Mouse (Mus musculus) fibroblast of lung, adult 2 months (primary cell): ENCODE data around the gene Rhou.

Experiments used
- DNase-seq: peaks from one replicate; pipeline ENCODE4 v3.0.0-alpha.2; 2011; ENCODE audit warnings: low read depth

The Rhou gene

DNA sequence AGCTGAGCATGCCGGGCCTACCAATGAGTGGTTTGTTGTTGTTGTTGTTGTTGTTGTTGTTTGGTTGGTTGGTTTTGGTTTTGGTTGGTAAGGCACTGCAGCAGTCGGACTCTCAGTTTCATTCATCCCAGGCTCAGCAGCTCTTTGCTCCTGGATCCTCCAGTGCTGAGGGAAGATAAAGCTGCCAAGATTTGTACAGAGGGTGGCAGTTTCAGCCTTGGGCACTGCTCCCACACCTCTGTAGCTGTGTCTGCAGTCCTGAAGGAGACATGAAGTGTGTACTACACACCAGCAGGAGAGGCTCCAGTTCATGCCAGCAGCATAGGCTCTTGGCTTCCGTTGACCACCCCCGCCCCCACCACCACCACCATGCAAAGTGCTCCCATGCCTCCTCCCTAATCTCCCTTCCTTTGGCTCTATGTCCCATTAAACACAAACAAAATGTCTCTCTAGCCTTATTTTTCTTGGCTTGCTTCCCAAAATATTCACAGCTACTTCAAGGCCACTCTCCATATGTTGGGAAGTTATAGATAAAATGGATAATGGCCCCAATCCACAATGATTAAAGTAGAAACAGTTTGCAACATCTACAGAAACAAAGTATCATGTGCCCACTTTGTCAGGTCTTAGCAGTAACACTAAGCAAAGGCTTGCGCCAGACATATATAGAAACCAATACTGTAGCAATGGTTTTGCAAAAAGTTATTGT lies 2.2 kb upstream of the Rhou start:
- DNase-seq, result no peak

DNA sequence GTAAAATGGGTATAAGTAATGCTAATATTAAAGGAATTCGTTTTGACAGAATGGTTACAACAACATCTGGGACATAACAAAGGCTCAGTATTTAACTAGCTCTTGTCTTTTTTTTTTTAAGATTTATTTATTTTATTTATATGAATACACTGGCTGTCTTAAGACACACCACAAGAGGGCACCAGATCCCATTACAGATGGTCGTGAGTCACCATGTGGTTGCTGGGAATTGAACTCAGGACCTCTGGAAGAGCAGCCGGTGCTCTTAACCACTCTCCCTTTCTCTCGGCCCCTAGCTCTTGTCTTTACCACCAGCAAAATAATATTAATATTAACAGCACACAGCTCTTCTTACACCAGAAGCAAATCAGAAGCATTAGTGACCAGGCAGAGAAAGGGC lies 1.1 kb upstream of the Rhou start:
- no peak for DNase-seq

DNA sequence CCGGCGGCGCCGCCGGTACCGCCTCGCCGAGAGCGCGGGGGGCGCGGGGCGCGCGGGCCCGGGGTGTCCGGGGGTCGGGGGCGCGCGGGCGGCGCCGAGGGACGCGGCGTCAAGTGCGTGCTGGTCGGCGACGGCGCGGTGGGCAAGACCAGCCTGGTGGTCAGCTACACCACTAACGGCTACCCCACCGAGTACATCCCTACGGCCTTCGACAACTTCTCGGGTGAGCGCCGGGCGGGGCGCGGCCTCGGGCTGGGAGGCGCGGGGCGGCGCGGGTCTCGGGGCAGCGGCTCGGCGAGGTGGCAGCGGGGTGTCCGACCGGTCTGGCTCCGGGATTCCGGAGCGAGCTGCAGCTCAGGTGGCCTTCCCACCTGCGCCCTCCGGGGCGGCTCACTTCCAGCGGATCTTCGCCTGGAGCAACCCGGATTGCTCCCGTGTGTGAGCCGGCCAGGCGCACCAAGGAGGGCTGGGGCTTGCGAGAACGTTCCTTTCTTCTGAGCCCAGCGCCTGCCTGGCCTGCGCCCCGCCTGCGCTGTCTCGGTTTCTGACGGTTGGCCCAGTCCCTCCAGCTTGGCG lies 353 bp downstream of the Rhou start:
- peak; percentile 31 for DNase-seq

DNA sequence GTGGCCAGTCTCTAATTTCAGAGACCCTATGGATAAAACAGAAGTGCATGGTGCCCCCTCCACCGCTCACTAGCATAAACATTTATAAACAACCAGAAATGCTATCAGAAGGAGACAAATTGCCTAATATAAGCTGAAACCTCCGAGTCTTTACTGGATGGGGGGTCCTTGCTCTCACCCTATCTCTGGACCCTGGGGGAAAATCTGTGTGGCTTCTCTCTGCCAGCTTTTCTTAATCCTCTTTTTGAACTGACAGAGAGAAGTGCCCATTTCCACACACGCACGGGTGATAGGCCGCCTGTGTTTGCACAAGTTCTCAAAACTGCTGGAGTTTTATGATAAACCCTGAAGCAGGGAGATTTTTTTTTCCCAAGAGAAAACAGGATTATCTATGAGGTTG lies 1.0 kb downstream of the Rhou start:
- DNase-seq, result no peak

DNA sequence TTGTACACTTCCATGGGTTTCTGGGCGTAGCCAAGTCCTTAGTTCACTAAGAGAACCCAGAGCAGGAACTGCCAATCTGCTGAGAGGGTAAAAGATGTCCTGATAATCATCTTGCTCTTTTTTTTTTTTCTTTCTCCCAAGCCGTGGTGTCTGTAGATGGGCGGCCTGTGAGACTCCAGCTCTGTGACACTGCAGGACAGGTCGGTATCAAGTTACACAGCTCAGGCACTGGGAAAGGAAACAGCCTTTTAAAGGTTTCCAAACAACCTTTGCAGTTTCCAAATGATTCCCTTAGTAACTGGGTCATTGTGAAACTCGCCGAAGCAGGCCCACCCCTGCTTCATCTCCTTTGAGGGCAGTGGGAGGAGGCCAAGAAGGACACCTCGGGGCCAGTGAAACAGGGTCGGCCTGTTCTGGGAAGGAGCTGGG lies 1.6 kb downstream of the Rhou start:
- DNase-seq, result peak; percentile 34

DNA sequence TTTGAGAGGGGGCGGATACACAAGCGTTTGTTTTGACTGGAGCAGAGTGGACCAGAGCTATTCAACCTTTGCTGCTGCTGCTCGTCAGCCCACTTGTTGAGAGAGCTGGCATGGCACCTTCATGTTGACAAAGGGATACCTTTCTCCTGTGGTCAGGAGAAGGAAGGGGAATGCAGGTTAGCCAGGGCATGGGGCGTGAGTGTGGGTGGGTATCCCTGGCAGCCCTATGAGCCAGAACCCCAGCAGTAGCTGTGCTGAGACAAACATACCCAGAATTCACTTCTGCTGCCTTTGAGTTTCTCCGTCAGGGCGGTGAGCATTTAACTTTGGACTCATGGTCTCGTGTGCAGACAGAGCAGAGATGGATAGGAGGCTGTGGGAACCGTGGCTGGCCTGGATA lies 4.1 kb downstream of the Rhou start:
- DNase-seq, result no peak

DNA sequence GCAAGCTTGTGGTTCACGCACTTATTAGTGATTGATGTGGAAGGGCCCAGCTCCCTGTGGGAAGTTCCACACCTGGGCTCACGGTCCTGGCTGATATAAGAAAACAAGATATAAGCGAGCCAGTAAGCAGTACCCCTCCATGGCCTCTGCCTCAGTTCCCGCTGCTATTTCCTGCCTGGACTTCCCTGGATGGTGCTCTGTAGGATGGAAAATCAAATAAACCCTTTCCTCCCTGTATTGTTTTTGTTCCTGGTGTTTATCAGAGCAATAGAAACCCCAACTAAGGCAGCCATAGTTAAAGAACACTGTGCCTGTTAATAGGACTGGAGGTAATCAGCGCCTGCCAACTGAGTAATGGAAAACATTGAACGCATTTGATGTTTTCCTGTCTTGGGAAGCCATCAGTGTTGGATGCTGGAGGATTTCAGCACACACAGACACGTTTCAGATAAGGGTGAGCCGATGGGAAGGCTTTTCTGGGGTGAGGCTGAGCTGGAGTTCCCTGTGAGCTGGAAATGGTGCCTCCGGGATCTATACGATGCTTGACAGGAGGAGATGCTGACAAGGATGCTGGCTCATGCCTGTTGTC lies 5.8 kb downstream of the Rhou start:
- no peak for DNase-seq

DNA sequence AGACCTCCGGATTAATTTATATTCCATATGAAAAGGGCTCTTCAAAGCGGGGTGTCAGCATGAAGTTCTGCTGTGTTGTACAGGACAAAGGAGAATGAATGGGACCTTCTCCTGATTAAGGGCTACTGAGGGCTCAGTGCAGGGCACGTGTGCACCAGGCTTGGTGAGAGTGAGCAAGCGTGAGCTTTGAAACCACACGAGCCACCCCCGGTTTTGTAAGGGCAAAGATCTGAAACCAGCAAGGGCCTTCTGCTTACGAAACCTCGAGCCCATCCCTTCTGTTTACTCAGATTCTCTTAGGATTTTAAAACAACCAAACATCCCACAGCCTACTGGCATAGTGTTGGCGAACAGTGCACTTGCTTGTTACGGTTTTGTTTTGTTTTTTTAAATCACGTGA lies 7.8 kb downstream of the Rhou start:
- no peak for DNase-seq

DNA sequence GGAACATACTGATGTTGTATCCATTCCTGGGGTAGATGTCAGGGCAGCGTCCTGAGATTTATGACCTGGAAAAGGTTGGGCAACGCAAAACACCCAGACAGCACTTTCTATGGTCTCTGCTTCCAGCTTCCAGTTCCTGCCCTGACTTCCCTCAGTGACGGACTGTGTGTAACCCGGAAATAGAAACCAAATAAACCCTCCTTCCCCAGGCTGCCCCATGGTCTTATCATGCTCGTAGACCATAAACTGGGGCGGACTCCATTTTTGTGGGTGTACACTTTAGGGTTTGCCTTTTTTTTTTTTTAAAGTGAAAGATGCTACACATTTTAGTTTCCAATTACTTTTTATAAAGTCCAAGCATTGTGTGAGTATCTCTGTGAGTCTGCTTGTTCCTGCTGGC lies 11.9 kb downstream of the Rhou start:
- DNase-seq, result no peak

DNA sequence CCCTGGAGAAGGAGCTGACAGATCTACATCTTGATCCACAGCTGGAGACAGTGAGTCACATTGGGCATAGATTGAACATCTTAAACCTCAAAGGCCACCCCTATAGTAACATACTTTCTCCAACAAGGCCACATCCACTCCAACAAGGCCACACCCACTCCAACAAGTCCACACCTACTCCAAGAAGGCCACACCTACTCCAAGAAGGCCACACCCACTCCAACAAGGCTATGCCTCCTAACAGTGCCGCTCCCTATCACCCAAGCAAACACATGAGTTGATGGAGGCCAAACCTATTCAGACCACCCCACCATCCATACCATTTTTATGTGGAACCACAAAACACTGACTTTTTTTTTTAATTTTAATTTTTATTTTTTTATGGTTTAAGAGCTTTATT lies 13.1 kb downstream of the Rhou start:
- no peak for DNase-seq

DNA sequence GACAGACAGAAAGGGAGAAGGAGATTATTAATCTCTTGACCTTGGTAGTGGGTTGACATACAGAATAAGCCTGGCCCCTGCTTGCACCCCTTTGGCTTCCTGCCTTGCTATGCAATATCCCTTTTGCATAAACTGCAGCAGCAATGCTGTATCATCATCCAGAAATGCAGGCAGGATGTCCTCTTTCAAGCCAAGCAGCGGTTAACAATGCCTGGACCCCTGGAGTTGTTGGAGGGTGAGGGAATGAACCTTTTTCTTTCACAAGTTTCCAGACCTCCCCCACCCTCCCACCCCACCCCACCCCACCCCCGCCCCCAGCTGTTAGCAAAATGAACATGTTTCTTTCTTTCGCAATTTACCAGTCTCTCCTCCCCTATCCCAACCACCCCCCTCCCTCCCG lies 15.0 kb downstream of the Rhou start:
- DNase-seq, result no peak

DNA sequence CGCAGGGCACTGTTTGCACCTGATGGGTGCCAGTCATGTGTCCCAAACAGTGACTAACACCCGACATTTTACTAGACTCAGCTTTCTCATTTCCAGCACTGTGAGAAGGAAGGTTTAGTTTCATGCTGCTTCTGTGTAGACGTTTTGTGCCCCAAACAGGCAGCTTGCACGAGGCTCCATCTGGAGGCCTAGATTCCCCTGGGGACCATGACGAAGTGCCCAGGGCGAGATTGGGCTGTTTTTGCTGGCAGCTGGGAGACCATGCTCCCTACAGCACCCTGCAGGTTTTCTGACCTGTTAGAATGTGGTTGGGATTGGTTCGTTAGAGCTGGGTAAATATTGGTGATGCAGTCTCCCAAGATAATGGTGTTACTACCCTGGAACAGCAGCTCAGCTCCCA lies 17.0 kb downstream of the Rhou start:
- DNase-seq, result no peak

DNA sequence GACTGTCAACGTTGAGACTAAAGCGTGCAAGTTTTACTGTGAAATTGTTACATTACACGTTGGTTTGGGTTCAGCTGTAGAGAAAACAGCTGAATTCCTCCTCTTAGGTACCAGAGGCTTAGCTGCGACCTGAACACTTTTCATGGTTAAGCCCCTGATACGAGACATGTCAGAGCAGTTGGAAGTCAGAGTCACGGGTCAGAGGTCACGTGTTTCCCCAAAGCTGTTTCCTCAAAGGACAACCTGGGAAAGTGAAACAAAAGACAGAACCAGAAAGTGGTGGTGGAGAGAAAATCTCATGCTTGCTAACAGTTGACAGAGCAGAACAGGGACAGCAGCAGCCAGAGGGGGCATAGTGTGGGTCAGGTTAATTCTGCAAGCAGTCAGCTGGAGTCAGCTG lies 17.7 kb downstream of the Rhou start:
- no peak for DNase-seq

DNA sequence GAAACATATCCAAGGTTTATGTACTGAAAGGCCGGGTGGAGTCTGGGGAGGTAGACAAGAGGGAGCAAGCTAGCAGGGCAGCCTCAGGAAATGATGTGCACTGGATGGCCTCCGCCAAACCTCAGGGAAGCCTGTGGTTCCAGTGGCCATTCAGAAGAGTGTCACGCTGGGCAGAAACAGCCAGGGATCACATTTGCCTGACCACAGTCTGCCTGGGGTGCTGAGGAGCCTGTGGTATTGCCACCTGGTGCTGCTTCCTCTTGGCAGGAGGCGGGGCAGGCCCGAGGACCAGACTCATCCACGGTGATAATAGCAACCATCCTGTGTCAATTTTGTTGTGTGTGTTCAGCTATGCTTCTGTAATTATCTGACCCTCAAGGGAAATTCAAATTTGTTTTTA lies 18.9 kb downstream of the Rhou start:
- DNase-seq, result no peak

DNA sequence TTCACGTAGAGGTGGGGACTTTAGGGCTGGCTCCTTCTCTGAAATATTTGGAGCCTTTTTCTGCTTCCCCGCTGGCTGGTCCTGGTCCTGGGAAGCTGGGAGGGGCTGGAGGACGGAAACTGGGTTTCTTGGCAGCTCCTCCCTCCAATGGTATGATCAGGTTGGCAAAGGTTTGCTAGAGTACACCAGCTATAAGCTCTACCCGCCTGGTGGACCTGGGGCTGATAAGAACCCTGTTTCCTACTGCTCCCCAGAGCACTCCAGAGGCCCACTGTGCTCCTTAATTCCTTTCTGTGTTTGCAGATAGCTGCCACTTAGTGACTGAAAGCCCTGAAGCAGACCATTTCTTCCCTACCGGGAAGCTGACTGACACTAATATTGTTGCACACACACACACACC lies 21.9 kb downstream of the Rhou start:
- DNase-seq, result no peak

DNA sequence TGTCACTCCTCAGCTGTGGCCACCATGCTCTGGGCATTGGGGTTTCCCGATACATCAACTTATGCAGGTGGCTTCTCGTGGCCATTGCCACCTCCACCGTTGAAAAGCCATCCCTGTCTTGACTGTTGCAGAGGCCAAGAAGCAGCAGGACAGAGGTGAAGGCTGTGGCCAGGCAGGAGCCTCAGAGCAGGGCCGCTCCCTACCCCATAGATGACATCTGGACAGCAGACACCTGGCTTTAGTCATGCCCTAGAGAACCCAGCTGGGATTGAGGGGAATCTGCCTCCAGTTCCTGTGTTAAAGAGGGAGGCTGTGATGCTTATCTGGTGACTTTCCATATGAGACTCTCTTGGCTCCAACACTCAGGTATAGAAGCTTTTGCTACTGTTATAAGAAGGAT lies 24.7 kb downstream of the Rhou start:
- DNase-seq, result no peak

DNA sequence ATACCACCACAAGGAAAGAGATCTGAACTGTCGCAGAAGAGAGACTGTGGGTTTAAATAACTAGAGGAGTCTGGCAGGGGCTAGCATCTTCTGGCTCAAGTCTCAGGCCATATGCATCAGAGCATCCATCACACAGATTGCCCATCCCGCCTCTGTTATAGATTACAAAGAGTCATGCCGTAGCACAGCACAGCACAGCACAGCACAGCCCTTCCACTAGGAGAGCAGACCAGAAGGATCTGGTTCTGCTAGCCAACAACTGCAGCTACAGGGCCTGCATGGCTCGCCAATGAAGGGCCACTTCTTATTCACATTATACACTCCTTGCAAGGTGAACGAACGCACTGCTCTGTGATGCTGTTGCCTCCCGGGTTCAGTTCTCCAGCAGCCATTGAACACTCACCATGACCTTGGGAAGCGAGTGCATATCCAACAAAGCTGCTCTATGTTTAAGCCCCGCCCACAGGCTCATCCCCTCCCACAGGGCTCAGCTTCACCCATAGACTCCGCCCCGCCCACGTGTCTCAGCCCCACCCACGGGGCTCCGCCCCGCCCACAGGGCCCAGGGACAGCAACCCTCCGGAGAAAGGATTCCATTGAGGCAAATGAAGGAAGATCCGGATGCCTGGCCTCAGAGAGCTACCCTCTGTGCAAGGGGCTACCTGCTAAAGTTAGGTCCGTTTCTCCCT lies 28.5 kb downstream of the Rhou start:
- DNase-seq, result no peak

DNA sequence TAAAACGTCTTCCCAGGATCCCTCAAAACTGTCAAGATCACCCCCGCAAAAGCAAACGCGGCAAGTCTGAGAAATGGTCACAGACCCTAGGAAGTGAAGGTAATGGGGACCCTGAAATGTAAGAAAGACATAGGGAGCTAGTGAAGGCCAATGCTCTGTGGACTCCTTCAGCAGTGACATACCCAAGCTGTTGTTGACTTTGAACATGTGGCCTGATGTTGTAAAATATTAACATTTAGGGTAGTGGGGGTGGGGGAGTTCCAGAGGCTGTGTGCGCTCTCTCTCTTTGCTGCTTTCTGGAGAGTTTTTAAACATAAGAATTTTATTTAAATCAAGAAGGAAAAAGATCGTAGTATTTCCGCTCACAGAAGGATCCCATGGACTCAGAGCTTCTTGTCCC lies 29.6 kb downstream of the Rhou start:
- no peak for DNase-seq

DNA sequence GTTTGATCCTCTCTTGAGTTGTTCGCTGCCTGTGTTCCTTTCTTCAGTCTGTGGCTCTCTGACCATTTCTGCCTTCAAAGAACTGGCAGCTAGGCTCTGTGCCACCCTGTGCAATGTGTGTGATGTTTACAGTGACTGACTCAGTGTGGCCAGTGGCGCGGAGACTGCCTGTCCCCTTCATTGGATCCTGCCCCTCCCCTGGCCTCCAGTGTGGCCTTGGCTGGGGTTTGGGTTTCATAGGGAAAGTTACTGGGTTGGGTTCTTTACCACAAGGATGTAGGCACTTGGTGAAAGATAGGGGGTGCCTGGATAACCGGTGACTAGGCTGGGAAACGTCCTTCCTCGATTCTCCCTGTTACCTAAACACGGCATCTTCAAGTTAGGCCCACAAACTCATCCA lies 31.1 kb downstream of the Rhou start:
- no peak for DNase-seq

DNA sequence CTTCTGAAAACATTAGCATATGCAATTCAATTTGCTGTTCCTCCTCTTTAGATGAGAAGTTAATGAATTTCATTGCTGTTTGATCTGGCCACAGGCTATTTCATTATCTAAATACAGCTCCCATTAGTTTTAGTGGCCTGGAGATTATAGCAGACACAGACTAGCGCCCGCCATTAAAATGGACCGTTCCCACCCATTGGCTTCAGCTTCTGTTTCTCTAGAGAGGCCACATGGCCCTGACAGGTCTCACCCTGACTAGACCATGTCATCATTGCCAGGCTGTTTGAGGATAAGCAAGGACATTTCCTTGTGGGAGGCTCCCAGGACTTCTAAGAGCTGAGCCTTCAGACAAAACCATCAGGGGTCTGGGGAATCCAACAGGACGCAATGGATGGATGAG lies 31.7 kb downstream of the Rhou start:
- DNase-seq, result no peak

DNA sequence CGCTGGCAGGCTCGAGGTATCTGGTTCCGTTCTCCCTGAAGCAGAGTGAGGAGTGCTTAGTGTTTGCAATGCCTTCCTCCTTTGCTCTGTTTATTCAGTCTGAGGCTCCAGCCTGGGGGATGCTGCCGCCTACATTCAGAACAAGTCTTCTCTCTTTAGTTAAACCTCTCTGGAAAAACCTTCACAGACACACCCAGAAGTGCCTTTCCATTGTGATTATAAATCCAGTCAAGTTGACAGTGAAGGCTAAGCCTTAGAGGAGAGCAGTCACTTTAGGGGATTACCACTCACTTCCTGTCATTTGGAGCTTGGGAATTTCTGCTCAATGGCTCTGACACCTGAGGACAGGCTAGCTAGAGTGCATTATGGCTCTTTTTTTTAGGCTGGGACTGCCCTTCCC lies 34.1 kb downstream of the Rhou start:
- no peak for DNase-seq

DNA sequence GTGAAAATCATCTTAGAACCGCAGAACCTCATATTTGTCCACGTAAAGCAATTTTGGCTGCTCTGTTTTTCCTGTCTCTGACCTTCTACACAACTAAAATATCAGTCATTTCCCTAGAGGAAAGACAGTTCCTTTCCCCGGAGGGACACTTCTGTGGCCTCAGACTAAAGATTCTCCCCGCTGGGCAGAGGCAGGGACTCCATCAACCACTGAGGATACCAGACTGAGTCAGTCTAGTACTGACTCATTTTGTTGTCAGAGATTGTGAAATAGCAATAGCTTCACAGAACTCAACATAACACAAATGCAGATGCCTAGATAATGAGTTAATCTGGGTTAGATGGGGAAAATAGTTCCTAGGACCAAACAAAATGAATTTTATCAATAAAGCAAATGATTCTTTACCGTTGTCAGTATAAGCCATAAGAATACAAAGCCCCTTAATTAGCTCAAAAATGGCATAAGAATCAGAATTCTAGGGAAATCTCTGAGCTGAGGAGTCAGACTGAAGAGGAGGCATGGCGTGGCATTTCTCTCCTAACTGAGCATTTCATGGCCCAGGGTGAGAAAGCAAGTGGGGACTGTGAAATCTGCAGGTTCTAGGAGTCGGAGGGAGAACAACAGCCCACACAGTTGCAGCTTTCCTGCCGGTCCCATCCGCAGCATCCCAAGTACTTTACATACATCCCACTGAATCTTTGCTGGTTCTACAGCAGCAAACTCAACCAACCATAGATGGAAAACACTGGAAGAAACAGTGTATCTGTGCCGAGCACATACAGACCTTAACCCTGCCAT lies 38.6 kb downstream of the Rhou start:
- DNase-seq, result no peak

DNA sequence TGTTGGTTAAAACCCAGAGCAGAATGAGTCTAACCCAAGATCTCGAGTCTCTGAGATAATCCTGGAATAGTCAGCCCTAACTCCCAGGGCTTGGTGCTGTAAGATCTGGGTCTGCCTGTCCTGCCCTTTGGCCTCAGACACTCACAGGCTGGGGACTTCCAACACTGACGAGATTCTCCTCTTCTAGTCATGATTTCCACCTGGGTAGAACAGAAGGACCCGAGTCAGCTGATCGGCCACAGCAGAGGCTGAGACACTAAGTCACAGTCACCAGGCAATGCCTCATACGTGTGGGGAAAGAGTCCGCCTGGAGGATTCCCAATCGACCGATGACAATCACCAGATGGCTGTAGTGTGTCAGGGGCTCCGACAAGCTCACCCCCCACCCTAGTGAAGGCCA lies 42.4 kb downstream of the Rhou start:
- DNase-seq, result no peak
